Mouse (Mus musculus) frontal cortex, postnatal 25 days (tissue): ENCODE measurements around the gene Echdc2.
A peak's percentile ranks its signal among the peaks of the same experiment; 100 is the strongest.
"Not testable (repeated sequence)": the region's sequence is repeated elsewhere in the genome, so short reads cannot be mapped to it uniquely, and the experiment has no call there.

Source experiments
- DNase-seq, 2 experiments: peaks; one replicate each; pipeline ENCODE4 v3.0.0; 2022; ENCODE audit warnings: low spot score in 2 of 2

Gene Echdc2

GRCm38 (mm10) chr4:108165152-108165895 is at the start of gene Echdc2:
Echdc2 (plus strand) TSS chr4:108165437.
- DNase-seq = peak in 1 of 2 experiments; percentile 6

- no peak for DNase-seq
Observed at GRCm38 (mm10) chr4:108116466-108116865, 48.8 kb upstream of the Echdc2 start.

DNA sequence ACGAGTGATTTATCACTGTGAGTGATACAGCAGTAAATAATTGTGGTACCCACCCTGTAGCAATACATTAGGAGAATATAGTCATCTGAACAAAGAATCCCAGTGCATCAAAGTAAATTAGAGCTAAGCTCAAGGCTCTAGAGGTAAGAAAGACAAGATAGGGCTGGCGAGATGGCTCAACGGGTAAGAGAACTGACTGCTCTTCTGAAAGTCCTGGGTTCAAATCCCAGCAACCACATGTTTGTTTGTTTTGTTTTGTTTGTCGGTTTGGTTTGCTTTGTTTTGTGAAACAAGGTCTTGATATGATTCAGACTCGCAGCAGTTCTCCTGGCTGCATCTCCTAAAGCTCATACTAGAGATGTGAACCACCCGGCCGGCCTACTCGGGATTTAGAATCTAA is 47.7 kb upstream of the Echdc2 start:
- DNase-seq = no peak

DNA sequence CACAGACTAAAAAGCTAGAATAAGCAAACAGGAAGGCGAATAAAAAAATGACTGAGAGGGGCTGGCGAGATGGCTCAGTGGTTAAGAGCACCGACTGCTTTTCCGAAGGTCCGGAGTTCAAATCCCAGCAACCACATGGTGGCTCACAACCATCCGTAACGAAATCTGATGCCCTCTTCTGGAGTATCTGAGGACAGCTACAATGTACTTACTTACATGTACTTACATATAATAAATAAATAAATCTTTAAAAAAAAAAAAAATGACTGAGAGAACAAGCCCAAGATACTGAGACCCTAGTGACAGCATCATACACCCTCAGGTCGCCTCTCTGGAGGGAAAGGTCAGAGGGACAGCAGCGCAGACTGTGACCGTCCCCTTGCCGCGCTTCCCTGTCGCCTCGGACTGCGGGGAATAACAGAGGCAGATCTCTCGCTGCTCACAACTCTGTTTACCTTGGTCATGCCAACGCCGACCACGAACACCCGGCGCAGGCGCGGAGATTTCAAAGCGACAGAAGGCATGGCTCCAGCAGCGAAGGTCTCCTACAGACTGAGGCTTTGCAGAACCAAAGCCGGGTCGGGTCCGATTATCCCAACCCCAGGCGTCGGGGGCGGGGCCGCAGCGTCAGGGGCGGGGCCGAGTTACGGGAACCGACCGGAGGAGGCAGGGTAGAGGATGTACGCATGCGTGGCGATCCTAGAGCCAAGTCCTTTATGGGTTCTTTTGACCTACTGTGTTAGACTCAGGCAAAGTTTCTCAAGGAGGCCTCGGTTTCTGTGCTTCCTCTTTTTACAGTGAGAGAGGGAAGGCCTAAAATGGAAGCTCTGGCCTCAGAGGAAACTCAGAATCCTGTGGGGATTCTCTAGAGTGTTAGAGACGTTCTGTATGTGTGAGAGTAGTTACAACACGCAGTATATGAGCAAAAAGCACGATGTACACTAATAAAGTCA is 47.0 kb upstream of the Echdc2 start:
- DNase-seq = peak; percentile 79 to 94

DNA sequence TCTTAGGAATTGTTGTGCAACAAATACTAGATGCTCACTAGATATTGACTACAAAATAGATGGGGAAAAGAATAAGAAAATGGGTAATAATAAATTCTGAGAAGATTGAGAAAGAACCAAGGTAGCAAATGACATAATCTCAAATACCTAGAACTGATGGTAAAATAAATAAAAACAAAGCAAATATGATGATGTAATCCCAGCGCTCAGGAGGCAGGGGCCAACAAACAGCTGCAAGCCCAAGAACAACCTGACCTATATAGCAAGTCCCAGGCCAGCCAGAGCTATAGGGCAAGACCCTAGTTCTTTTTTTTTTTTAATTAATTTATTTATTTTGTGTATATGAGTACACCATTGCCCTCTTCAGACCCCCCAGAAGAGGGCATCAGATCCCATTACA is 41.1 kb upstream of the Echdc2 start:
- DNase-seq = no peak

- DNase-seq = no peak
Observed at GRCm38 (mm10) chr4:108126260-108126659, 39.0 kb upstream of the Echdc2 start.

GRCm38 (mm10) chr4:108127516-108127915 is 37.7 kb upstream of the Echdc2 start:
- no peak for DNase-seq

GRCm38 (mm10) chr4:108128339-108128738 is 36.9 kb upstream of the Echdc2 start:
- DNase-seq = no peak

GRCm38 (mm10) chr4:108130452-108130851 is 34.8 kb upstream of the Echdc2 start:
- DNase-seq = no peak

GRCm38 (mm10) chr4:108136938-108137337 is 28.3 kb upstream of the Echdc2 start:
- no peak for DNase-seq

GRCm38 (mm10) chr4:108143178-108143577 is 22.1 kb upstream of the Echdc2 start:
- DNase-seq = not testable (repeated sequence)

DNA sequence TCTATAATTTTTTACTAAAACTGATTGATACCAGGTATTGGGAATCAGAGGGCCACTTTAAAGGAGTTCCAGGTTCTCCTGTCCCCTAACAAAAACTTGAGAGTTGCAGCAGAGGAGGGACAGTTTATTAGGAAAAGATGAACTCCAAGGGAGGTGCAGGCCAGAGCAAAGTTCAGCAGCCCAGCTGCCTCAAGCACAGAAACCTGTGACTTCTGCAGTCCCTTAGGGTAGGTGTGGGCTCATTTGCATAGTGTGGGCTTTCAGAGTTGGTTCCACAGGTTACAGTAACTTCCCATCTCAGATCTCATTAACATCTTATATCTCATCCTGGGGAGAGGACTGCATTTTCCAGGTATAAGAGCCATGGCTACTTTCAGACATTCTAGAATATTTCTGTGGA is 21.5 kb upstream of the Echdc2 start:
- no peak for DNase-seq

DNA sequence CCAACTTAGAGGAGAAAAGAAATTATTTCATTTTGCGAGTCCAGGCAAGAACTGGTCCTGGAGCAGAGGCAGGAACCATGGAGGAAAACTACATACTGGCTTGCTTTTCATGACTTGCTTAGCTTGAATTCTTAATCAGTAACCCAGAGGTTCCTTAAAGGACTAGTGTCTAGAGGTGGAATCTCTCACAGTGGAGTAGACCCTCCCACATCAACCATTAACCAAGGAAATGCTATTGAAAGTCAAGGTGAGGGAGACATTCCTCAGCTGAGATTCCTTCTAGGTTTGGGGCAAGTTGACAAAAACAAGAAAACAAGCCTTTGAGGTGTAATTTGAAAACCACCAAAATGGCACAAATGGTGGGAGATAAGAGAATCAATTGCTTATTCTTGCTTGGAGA is 20.4 kb upstream of the Echdc2 start, which contains the start of gene Scp2:
Gene Scp2, minus strand, starts transcription at position 119 of the 400 bp plus-strand sequence.
- no peak for DNase-seq

- DNase-seq = not testable (repeated sequence)
Observed at GRCm38 (mm10) chr4:108145554-108145953, 19.7 kb upstream of the Echdc2 start.

GRCm38 (mm10) chr4:108155141-108155540 is 10.1 kb upstream of the Echdc2 start:
- DNase-seq = not testable (repeated sequence)

- DNase-seq = no peak
Observed at GRCm38 (mm10) chr4:108161936-108162335, 3.3 kb upstream of the Echdc2 start.

- DNase-seq = no peak
Observed at GRCm38 (mm10) chr4:108163291-108163690, 1.9 kb upstream of the Echdc2 start.

- DNase-seq = no peak
Observed at GRCm38 (mm10) chr4:108166874-108167273, 1.6 kb downstream of the Echdc2 start.

GRCm38 (mm10) chr4:108168056-108168455 is 2.8 kb downstream of the Echdc2 start:
- no peak for DNase-seq

DNA sequence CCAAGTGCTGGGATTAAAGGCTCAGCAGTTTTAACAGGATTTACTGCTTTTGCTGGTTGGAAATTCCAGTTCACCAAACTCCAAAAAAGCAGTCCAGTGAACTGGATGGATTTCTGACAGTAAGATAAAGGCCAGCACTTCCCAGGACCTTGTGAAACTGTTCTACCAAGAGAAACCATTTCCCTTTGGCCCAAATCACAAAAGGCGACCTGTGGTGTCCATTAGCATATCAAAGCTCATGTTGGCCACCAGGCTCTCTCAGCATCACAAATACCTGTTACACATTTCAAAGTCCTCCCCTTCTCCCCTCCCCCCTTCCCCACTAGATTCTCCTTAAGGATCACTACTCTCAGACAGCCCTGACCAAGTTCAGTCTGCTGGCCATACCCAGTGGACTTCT is 17.0 kb downstream of the Echdc2 start:
- no peak for DNase-seq

GRCm38 (mm10) chr4:108192821-108193323 is 27.6 kb downstream of the Echdc2 start:
- DNase-seq = no peak

GRCm38 (mm10) chr4:108196277-108196855 is 31.1 kb downstream of the Echdc2 start:
- DNase-seq = no peak
